Mouse (Mus musculus) liver, embryonic 12.5 days (tissue): Measurements from ENCODE around the gene Lrch4. TPM values are rescaled to one million over a fixed set of nuclear protein-coding genes. Genes with fewer than 3 reads are reported as not detected.
A peak's percentile ranks its signal among the peaks of the same experiment; 100 is the strongest.

Experiments
- ATAC-seq: fragments of 200-750 bp; cut with Nextera tagmentation; 2 replicates; pipeline ENCODE4 v1.8.0; 2017; ENCODE audit warnings: moderate number of reproducible peaks, mild to moderate bottlenecking, moderate library complexity
- H3K27ac ChIP-seq: fragments of 300-500 bp; sonication (generic); 2 replicates; pipeline ENCODE4 v1.5.1; 2016; ENCODE audit warnings: mild to moderate bottlenecking
- H3K27me3 ChIP-seq: fragments of 300-500 bp; sonication (generic); replicated peaks from 2 replicates; pipeline ENCODE4 v1.6.1; 2016; ENCODE audit warnings: mild to moderate bottlenecking, moderate library complexity
- H3K36me3 ChIP-seq: fragments of 300-500 bp; sonication (generic); 2 replicates; pipeline ENCODE4 v1.6.1; 2016; ENCODE audit warnings: mild to moderate bottlenecking, moderate library complexity
- H3K4me1 ChIP-seq: fragments of 300-500 bp; sonication (generic); 2 replicates; pipeline ENCODE4 v1.6.1; 2016
- H3K4me2 ChIP-seq: fragments of 300-500 bp; sonication (generic); 2 replicates; pipeline ENCODE4 v1.6.1; 2016; ENCODE audit warnings: mild to moderate bottlenecking, moderate library complexity
- H3K4me3 ChIP-seq: fragments of 300-500 bp; sonication (generic); 2 replicates; pipeline ENCODE4 v1.5.1; 2016; ENCODE audit warnings: mild to moderate bottlenecking, moderate library complexity
- H3K9ac ChIP-seq: fragments of 300-500 bp; sonication (generic); 2 replicates; pipeline ENCODE4 v1.6.1; 2016; ENCODE audit warnings: mild to moderate bottlenecking, moderate library complexity
- H3K9me3 ChIP-seq: fragments of 300-500 bp; sonication (generic); replicated peaks from 2 replicates; pipeline ENCODE4 v1.6.1; 2016; ENCODE audit warnings: mild to moderate bottlenecking, moderate library complexity
- WGBS: fragments of 180-500 bp; shearing (Covaris S2); methylation state at CpG from one replicate; pipeline ENCODE4 v1.1.7; 2016; ENCODE audit not compliant: insufficient replicate concordance; 5-methylcytosine and 5-hydroxymethylcytosine counted together
- polyA plus RNA-seq: library from polyadenylated mRNA; unstranded; fragments of >200 nt; fragmentation: Nextera tagmentation; extraction: Ambion mirVana; gene quantifications from 2 replicates; pipeline ENCODE4 v1.2.1, GENCODE M21; 2016

Lrch4 gene
- polyA plus RNA-seq, 1 experiment from 2014 or later, result 33.4 TPM

- H3K4me2 ChIP-seq, result peak overlapping the region; percentile 90
- H3K4me1 ChIP-seq, result peaks cover 79% of the 10 kb centered on the region
- H3K4me3 ChIP-seq, result peak overlapping the region; percentile 90
- H3K27me3 ChIP-seq, result no peaks in the 10 kb centered on the region
- H3K9me3 ChIP-seq, result no peaks in the 10 kb centered on the region
- peak overlapping the region; percentile 92 for H3K9ac ChIP-seq
- WGBS, result 7% methylated on average over 28 of the region's 28 CpGs
- peak overlapping the region; percentile 81 for H3K27ac ChIP-seq
- H3K36me3 ChIP-seq, result peaks cover 37% of the 10 kb centered on the region
- no peak for ATAC-seq
Measured at GRCm38 (mm10) chr5:137683388-137684293, 54.7 kb downstream of the Lrch4 start.

GRCm38 (mm10) chr5:137684294-137685123, 55.6 kb downstream of the Lrch4 start, which contains the start of gene Agfg2:
Agfg2 (minus strand) TSS chr5:137684726.
- Histone ChIP-seq H3K4me2 (peak within 1 kb of the TSS; percentile 90), H3K27me3 (no peaks in the 10 kb centered on the region), H3K9ac (peak within 1 kb of the TSS; percentile 92), H3K4me3 (peak within 1 kb of the TSS; percentile 90), H3K36me3 (peaks cover 29% of the 10 kb centered on the region), H3K9me3 (no peaks in the 10 kb centered on the region), H3K27ac (peak within 1 kb of the TSS; percentile 98), H3K4me1 (peaks cover 73% of the 10 kb centered on the region)
- under 1% methylated on average over 62 of the region's 62 CpGs for WGBS
- ATAC-seq, result peak; percentile 89

- peak overlapping the region; percentile 90 for H3K4me2 ChIP-seq
- H3K9me3 ChIP-seq, result no peaks in the 10 kb centered on the region
- peaks cover 72% of the 10 kb centered on the region for H3K4me1 ChIP-seq
- no peak for ATAC-seq
- peak overlapping the region; percentile 63 for H3K9ac ChIP-seq
- H3K27ac ChIP-seq, result peak overlapping the region; percentile 98
- no peaks in the 10 kb centered on the region for H3K27me3 ChIP-seq
- H3K4me3 ChIP-seq, result peak overlapping the region; percentile 29
- H3K36me3 ChIP-seq, result peaks cover 17% of the 10 kb centered on the region
- WGBS, result 38% methylated on average over 3 of the region's 3 CpGs
Measured at GRCm38 (mm10) chr5:137685653-137686052, 56.7 kb downstream of the Lrch4 start.

GRCm38 (mm10) chr5:137686127-137686790, 57.3 kb downstream of the Lrch4 start:
- Histone ChIP-seq H3K27me3 (no peaks in the 10 kb centered on the region), H3K9me3 (no peaks in the 10 kb centered on the region), H3K27ac (peak overlapping the region; percentile 98), H3K4me3 (peak overlapping the region; percentile 42), H3K4me2 (peak overlapping the region; percentile 90), H3K9ac (peak overlapping the region; percentile 72), H3K36me3 (peaks cover 11% of the 10 kb centered on the region), H3K4me1 (peaks cover 68% of the 10 kb centered on the region)
- ATAC-seq, result peak; percentile 90
- 29% methylated on average over 6 of the region's 6 CpGs for WGBS

GRCm38 (mm10) chr5:137689974-137690373, 61.1 kb downstream of the Lrch4 start:
- WGBS, result 80% methylated on average over 3 of the region's 3 CpGs
- Histone ChIP-seq H3K27me3 (no peaks in the 10 kb centered on the region), H3K4me2 (no peak overlapping the region), H3K9me3 (no peaks in the 10 kb centered on the region), H3K4me1 (peaks cover 47% of the 10 kb centered on the region), H3K36me3 (no peaks in the 10 kb centered on the region), H3K4me3 (no peak overlapping the region), H3K9ac (no peak overlapping the region), H3K27ac (peak overlapping the region; percentile 57)
- ATAC-seq, result no peak

- H3K27me3 ChIP-seq, result no peaks in the 10 kb centered on the region
- 0 out of 2 replicates have a peak overlapping the region, but pooled peaks have one; percentile 57 for H3K27ac ChIP-seq
- 60% methylated on average over 9 of the region's 9 CpGs for WGBS
- H3K36me3 ChIP-seq, result no peaks in the 10 kb centered on the region
- no peak for ATAC-seq
- H3K4me3 ChIP-seq, result no peak overlapping the region
- H3K4me2 ChIP-seq, result no peak overlapping the region
- H3K9me3 ChIP-seq, result no peaks in the 10 kb centered on the region
- H3K9ac ChIP-seq, result no peak overlapping the region
- peaks cover 45% of the 10 kb centered on the region for H3K4me1 ChIP-seq
Measured at GRCm38 (mm10) chr5:137690531-137690930, 61.6 kb downstream of the Lrch4 start.

Other genes starting within 250 kb of the Lrch4 start
- gene Zan, start 152.1 kb upstream of the Lrch4 start, polyA plus RNA-seq, result 0.29 and 0.31 TPM in 2 replicates
- 48.4 and 55.3 TPM in 2 replicates for gene Pop7, start 126.6 kb upstream of the Lrch4 start, polyA plus RNA-seq
- 5.6 and 6.0 TPM in 2 replicates for gene Gigyf1, start 110.6 kb upstream of the Lrch4 start, polyA plus RNA-seq
- gene Epo, start 95.9 kb upstream of the Lrch4 start, polyA plus RNA-seq, result 1.7 and 2.3 TPM in 2 replicates
- 215 and 221 TPM in 2 replicates for gene Gnb2, start 95.6 kb upstream of the Lrch4 start, polyA plus RNA-seq
- gene Actl6b, start 75.6 kb upstream of the Lrch4 start, polyA plus RNA-seq, result not detected in 2 replicates
- 51.0 and 53.9 TPM in 2 replicates for gene Tfr2, start 59.3 kb upstream of the Lrch4 start, polyA plus RNA-seq
- 45.5 and 48.4 TPM in 2 replicates for gene Mospd3, start 28.1 kb upstream of the Lrch4 start, polyA plus RNA-seq
- 21.1 and 22.1 TPM in 2 replicates for gene Pcolce, start 15.3 kb upstream of the Lrch4 start, polyA plus RNA-seq
- 0.10 TPM in 1 of 2 replicates, not detected in the other for gene Fbxo24, start 119 bp upstream of the Lrch4 start, polyA plus RNA-seq
- 7.8 and 9.0 TPM in 2 replicates for gene Gm20605, start 54 bp downstream of the Lrch4 start, polyA plus RNA-seq
- 6.0 and 6.5 TPM in 2 replicates for gene Sap25, start 12.2 kb downstream of the Lrch4 start, polyA plus RNA-seq
- gene Irs3, start 16.6 kb downstream of the Lrch4 start, polyA plus RNA-seq, result 0.05 and 0.07 TPM in 2 replicates
- 44.3 and 47.2 TPM in 2 replicates for gene Agfg2, start 55.6 kb downstream of the Lrch4 start, polyA plus RNA-seq
- 0.33 and 0.38 TPM in 2 replicates for gene Nyap1, start 112.5 kb downstream of the Lrch4 start, polyA plus RNA-seq
- 96.0 and 99.2 TPM in 2 replicates for gene Tsc22d4, start 116.6 kb downstream of the Lrch4 start, polyA plus RNA-seq
- 38.6 and 39.2 TPM in 2 replicates for gene Ppp1r35, start 149.7 kb downstream of the Lrch4 start, polyA plus RNA-seq
- gene Mepce, start 158.5 kb downstream of the Lrch4 start, polyA plus RNA-seq, result 9.0 and 9.2 TPM in 2 replicates
- gene Zcwpw1, start 158.7 kb downstream of the Lrch4 start, polyA plus RNA-seq, result 6.9 and 7.5 TPM in 2 replicates
- gene Pilra, start 207.2 kb downstream of the Lrch4 start, polyA plus RNA-seq, result 1.0 and 1.4 TPM in 2 replicates
- 1.3 and 1.7 TPM in 2 replicates for gene Pilrb1, start 229.0 kb downstream of the Lrch4 start, polyA plus RNA-seq
- gene Pilrb2, start 242.7 kb downstream of the Lrch4 start, polyA plus RNA-seq, result 0.69 and 0.92 TPM in 2 replicates